Mouse (Mus musculus): Measurements from ENCODE around the gene Sorcs3. TPM values are rescaled to one million over a fixed set of nuclear protein-coding genes. Genes with fewer than 3 reads are reported as not detected.

The Sorcs3 gene
- total RNA-seq, 2 experiments from 2014 or later, result not detected

GRCm38 (mm10) chr19:48820493-48821282 is 614.9 kb downstream of the Sorcs3 start:
- DNase-seq (ENCODE audit: low spot score in 2 of 2), result no peak

GRCm38 (mm10) chr19:48821283-48821715 is 615.5 kb downstream of the Sorcs3 start:
- no peak for DNase-seq (ENCODE audit: low spot score in 2 of 2)

GRCm38 (mm10) chr19:48834342-48834741 is 628.5 kb downstream of the Sorcs3 start:
- no peak for DNase-seq (ENCODE audit: low spot score in 2 of 2)

DNA sequence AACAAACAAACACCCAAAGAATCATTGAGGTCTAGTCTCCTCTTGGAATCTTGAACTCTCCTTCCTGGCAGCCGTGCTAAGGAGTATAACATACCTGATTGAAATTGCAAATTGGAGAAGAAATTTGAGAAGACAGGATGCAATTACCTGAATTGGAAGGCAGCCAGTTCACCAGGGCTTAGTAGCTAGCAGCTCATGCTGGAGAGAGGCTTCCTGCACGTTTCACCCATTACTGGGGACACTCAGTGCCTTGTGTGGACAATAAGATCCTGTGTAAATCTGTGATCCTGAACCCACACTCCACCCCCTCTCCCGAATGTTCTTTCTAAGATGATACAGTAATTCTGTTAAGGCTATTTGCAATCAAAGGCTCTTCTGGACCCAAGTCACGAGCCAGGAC is 633.6 kb downstream of the Sorcs3 start:
- no peak for DNase-seq (ENCODE audit: low spot score in 2 of 2)

DNA sequence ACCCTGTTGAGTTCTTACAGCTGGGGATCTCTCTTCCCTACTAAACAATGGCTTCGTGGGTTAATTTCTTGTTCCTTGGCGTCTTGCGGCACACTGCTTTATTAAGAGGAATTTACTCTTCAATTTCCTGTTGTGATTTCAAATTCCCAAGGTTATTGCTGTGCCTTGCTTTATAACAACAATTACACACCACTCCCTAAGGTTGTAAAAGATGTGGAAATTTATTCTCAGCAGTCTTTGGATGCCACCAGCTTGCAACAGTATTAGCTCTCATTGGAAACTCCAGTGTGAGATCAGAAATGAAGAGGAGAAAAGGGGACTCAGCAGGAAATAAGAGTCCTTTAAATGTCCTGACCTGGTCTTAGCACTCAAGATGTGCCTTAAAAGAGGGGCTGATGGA is 641.9 kb downstream of the Sorcs3 start:
- no peak for DNase-seq (ENCODE audit: low spot score in 2 of 2)

- no peak for DNase-seq (ENCODE audit: low spot score in 2 of 2)
Measured at GRCm38 (mm10) chr19:48850466-48850865, 644.6 kb downstream of the Sorcs3 start.

Measured in adrenal gland, adult 18-20 months (tissue).